Mouse (Mus musculus) telencephalon, adult 2 months (tissue): ENCODE measurements around the gene Ncam1.
A peak's percentile ranks its signal among the peaks of the same experiment; 100 is the strongest.

ENCODE experiments used
- DNase-seq: peaks from one replicate; pipeline ENCODE4 v3.0.0-alpha.2; 2011; ENCODE audit warnings: low read depth, low spot score

Gene Ncam1

DNA sequence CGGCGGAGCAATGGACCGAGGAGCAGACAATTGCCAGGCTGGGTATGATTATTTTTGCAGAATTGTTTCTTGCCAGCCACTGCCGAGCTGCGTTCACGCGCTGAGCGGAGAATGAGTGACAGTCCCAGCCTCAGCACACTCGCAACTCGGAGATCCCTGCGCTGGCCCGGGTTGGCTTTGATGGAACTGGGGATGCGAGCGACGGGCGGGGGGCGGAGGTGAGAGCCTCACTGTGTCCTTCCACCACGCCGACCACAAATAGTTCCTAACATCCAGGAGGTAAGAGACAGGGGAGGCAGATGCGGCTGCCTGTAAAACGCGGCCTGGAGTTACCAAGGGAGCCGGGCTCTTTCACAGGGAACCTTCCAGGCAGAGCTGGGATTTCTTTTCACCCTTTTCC, at the start of gene Ncam1:
TSS of gene Ncam1 (minus strand) at position 120 of the 400 bp plus-strand sequence.
- peak; percentile 98 for DNase-seq

DNA sequence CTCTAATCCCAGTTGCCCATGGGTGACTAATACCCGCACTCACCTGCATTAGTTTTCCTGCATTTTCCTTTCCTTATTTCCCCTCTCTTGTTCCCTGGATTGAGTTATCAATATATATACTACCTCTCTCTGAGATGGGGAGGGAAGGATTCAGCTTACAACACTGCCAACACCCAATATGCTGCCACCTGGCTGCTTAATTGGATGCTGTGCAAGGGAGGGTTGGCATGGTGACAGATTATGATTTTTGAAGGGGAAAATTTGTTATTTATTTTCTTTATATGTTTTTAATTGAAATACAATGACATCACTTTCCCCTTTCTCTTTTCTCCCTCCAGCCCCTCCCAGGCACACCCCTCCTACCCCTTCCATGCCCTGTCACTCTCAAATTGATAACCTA, 35.3 kb upstream of the Ncam1 start:
- DNase-seq: no peak

DNA sequence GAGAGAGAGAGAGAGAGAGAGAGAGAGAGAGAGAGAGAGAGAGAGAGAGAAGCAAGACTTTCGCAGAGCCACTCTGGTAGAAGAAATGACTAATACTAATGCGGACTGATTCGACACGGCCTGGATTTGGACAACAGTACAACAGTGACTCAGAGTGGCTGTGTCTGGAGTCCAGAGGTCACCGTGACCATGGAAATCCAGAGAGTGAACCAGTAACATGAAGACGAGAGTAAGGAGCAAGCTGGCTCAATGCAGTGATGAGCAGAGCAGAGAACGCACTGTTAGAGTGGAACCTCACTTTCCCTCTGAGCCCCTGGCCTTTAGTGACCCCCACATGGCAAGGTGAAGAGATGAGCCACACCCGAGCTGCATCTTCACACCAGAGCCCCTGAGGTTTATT, 28.9 kb upstream of the Ncam1 start:
- no peak for DNase-seq

DNA sequence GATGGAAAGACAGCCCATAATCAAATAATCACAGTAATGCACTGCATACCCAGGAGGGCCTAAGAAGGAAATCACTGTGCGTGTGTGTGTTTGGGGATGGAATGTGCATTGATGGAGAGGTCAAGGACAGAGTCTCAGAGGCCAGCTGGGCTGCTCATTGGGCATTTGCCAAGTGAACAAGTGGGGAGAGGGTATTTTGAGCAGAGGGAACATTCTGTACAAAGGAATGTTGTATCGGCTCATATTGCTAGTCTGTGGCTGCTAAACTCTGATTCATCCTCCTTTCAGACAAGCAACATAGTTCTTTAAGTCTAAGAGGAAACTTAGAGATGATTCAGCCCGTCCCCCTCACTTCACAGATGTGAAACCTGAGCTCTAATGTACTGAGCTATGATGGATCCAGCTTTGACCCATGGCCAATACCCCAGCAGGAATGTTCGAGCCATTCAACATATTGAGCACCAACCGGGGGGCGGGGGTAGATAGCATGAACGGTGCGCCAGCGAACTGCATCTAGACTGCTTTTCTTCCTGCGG, 17.5 kb upstream of the Ncam1 start:
- DNase-seq: no peak

DNA sequence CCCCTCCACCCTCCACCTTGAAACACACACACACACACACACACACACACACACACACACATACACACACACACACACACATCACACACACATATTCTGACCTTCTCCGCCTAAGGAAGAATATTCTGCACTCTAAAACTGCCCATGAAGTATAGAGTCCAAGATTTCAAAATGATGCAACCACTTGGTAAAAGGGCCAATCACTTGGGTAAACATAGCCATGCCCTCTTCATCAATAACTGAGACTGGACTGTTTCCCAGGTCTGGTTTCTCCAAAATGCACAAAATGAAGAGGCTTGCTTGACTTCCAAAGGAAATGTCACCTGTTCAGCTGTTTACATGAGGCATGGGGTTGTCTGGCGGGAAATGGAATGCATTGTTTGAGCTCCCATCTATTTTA, 15.7 kb upstream of the Ncam1 start:
- DNase-seq: no peak

DNA sequence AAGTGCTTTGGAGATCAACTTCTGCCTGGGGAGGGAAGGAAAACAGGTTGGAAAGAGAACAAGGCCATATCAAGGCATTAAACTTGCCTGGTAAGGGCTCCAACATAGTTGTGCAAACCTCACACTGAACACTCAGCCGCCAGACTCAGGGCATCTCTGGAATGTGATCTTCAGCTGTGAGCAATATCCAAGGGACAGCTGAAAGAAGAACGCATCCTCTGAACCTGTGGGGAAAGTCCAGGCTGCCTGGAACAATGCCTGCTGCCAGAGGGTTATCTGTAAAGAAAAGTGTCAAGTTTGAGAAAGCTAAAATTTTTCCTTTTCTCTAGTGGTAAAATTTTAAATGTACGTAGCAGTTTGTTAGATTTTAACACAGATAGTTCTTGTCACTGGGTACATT, 4.5 kb upstream of the Ncam1 start:
- no peak for DNase-seq

DNA sequence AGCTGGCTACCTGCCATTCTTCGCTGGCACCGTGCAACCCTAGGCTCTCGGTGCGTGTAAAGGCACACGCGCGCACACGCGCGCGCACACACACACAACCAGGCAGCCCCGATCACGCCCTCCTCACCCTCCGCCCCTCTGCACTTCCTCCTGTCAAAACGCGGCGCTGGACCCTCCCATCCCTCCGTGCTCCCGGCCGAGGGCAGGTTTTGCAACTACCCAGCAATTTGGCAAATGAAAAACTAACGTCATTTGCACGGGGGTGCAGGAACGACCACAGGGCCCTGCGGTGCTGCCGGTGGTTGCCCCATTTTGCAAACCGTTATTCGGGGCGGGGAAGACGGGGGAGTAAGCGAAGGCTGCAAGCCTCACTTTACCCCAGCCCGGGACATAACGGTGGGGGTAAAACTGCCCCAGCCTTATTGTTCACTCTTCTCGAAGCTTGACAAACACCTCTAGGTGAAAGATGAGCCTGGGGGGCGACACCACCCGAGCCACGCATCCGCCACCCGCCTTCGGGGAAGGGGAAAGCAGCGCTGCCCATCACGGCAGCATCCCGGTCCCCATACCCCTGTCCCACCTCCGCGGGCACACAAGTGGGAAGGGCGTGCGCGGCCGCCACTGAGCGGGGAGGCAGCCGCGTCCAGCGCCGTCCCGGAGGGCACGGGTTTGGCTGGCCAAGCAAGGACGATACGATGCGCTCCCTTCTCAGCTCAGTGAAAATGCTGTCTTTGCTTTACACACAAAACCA, 729 bp downstream of the Ncam1 start:
- peak; percentile 60 for DNase-seq

DNA sequence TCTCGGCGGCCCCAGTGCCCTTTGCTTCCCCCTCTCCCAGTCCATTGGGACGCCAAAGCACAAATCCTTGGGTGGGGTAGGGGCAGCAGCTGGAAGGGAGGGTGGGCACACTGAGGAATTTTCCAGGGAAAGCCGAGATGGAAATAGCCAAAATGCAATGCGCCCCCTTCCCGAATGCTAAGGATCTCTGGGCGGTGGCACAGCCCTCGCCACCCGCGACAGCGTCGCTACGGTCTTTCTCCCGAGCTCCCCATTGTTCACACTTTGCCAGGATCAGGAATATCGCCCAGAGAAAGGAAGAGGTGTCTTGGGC, 1.3 kb downstream of the Ncam1 start:
- no peak for DNase-seq

DNA sequence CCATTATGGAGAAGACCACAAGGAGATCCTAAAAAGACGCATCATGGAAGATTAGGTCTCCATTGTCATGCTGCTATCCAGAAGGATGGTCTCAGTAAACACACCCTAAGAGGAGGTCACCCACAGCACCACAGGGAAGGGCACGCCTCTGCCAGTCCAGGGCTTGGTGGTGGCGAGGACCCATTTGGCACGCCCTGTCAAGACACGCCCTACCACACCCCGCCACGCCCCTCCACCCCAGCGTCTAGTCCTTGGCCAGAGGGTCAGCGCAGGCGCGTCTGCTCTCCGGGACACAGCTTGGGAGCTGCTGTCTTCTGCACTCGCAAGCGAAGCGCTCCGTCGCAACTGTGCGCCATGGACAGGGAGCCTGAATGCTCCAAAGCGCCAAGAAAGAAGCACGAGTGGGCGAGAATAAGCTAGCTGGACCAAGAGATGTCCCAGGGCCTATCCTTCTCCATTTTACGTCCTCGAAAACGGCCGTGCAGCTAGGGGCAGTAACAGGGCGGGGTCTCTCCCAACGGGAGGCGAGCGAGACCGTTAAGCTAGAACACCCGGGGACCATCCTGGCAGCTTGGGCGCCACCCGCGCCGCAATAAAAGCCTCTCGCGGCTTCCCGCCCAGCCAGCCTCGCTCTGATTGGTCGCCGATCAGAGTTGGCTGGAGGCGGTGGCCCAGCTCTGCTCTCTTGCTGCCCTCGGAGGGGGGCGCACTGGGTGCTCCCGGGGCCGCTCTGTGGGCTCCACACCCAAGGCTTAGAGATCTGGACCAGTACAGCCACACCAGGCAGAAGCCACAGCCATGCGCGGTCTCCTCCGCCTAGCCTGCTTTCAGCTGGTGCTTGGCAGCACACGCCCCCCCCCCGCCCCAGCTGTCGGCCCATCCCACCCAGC, 1.9 kb downstream of the Ncam1 start:
- DNase-seq: peak; percentile 71

DNA sequence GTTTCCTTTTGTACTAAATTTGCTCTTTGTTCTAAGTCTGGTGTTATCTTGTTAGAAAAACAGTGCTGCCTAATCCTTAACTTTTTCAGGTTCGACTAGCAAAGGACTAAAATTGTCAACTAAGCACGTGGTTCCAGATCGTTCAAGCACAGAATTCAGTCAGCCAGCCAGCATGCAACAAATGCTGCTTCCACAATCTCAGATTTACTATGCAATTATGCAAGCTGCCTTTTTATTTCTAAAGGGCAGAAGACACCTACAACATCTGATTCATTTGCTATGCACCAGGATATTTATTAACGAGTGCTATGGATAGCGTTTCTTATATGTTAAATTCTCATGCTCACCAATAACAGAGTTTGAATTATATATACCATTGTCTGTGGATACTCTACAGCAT, 2.8 kb downstream of the Ncam1 start:
- no peak for DNase-seq

DNA sequence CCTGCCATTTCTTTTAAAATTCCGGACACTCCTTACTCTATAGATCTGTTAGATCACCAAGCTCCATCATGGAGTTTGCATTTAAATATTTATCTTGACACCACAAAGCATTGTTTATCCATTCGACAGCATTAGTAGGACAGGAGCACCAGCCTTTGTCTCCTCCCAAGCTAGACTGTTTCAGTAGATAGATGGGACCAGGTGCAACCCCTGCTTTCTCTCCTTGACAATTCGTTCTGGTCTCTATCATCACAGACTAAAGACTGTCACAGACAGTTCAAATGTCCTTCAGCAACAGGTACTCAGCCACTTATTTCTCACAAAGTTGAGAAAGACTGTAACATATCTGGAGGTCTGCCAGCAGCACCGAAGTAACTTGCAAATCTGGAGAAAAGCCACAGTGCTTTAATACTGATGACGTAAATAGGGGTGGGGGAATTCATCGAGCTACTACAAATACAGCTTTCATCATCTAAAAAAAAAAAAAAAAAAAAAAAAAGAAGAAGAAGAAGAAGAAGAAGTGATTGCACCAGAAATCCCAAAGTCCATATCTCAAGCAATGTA, 4.7 kb downstream of the Ncam1 start:
- no peak for DNase-seq

DNA sequence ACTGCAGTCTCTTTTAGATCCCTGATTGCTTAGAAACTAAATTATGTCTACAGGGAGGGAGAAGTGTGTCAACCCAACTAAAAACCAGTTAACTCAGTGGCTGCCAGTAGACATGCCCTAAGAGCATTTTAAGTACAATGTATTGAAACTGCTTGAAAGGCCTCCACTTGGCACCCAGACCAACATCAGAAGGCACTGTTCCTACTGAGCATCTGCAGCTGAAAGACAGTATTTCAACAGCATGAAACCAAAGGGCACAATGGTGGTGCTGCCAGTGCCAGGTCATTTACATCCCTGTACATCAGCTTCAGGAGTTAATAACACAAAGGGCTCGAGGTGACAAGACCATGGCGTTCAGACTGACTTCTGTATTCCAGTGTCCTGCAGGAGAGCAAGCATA, 5.5 kb downstream of the Ncam1 start:
- DNase-seq: no peak

DNA sequence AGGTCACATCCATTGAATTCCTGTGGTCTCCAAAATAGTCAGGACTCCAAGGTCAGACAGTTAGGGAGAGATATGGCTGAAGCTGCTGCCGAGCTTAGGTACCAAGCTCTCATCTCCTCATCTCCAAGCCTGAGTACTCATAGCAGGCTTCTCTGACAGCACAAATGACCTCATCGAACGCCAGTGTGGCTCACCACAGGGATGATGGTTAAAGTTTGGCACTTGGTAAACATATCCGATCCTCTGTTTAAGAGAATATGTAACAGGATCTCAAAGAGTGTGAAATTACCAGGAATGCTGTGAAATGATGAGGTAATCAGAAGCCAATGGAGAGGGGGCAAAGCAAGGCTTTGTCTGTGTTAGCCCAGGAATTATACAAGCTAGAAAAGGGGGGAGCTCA, 6.1 kb downstream of the Ncam1 start:
- no peak for DNase-seq

DNA sequence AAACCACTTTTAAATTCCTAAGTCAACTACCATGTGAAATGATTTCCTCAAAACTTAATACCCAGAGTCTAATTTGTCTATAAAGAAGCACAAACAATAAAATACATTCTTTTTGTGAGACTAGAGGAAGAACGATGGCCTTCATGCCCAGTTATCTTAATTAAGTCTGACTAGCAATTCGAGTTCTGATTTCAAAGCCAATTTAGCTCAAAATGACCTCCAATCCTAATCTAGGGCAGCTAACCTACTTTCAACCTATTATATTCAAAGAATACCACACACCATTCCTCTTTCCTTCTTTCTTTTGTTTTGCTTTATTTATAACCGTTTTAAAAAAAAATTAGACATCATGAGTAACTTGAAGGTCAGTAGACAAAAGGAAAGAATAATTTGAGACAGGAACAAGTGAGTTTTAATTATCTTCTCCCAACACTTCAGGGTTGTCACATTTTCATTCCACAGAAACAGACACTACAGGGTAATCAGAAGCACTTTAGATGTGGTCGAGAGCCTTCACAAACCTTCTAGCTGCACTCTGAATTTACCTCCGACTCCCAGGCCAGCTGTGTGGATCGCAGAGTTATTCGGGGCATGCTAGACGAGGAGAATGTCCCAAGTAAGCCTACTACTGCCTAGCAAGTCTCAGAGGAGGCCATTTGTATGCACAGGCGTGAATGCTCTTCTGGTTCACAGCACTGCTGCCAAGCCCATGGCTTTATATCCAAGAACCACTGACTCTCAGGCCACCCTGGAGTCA, 17.5 kb downstream of the Ncam1 start:
- DNase-seq: no peak

DNA sequence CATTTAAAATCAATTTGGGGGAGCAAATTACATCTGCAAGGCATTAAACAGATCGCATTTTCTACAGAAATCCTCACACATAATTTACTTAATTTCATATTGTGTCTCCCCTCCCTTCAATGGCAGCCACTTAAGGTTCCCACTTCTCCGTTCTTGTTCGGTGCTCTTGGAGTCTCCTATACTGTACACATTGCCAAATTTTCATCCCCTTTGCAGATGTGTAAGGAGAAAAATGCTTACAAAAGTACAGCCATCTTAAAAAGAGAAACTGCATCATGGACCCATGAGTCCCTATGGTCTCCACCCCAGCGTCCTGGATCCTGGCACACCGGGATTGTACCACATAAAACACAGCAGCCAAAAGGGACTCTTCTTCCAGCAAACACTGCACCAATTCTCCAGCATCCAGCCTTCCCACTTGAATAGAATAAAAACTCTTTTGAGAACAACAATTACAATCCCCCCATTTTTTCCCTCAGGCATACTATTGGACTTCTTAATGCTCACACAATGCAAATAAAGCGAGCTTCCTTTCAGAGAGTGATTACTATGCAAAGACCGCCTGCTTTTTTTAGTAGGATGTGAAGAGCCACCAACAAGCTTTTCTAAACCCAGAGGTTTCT, 21.6 kb downstream of the Ncam1 start:
- DNase-seq: peak; percentile 33

DNA sequence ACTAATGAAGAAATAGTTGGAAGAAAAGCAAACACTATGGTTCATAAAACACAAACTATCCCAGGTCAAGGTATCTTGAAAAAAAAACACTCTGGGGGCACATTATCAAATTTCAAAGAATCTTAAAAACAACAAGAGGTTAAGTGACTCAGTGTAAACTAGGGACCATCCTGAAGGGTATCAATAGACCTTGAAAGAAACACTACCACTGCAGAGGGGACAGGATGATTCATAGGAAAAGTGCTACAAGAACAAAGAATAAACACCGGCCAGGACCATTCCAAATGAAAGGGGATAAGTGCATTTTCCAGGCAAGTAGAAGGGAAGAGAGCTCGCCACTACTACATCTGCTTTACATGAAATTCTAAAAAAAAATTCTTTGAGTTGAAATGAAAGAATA, 32.1 kb downstream of the Ncam1 start:
- no peak for DNase-seq

DNA sequence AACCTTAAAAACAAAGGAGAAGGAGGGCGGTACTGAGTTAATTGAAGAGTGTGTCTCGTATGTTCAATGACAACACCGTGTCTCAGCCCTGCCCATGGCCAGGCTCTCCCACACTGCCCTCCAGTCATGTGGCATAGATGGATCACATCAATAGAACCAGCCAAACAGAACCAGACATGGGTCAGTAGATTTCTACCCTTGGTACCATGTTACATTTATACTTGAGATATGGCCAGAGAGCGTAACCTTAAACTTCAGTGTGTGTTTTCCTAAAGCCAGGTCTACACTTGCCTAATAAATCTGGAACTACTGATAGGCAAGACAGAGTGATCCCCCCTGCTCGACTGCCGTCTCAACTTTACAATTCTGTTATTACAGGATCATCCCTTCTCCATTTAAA, 38.2 kb downstream of the Ncam1 start:
- no peak for DNase-seq

DNA sequence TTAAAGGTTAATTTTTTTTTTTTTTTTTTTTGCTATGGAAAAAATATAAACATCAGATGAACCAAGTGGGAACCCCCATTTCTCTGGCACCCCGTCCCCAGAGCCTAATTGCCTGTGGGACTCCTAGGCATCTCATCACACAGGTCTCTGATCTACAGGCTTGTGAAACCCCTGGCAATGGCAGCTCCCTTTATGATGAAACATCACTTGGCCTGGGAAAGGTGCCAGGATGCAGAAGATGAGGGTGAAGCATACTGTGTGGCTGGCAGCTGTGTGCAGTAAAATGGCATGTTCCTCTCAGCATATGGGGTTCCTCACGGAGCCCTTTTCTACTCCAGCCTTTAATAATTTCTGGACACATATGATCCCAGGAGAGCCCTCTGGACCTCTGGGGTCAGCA, 40.3 kb downstream of the Ncam1 start:
- no peak for DNase-seq

DNA sequence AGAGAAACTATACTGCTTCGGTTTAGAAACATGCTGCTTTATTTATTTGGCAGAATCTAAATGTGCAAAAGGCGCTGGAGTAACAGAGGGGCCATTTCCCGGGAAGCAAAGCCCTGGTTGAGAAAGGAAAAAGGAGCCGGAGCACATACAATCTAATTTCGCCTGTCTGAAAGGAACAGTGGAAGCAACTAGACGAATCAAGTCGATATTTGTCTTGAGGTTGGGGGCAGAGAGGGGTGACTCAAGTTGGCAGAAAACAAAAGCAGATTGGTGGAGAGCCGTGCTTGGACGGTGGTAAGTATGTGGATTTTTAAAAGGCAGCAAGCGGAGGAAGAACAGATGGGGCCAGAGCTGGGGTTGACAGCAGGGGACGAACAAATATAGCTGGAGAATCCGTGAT, 40.7 kb downstream of the Ncam1 start:
- peak; percentile 46 for DNase-seq

DNA sequence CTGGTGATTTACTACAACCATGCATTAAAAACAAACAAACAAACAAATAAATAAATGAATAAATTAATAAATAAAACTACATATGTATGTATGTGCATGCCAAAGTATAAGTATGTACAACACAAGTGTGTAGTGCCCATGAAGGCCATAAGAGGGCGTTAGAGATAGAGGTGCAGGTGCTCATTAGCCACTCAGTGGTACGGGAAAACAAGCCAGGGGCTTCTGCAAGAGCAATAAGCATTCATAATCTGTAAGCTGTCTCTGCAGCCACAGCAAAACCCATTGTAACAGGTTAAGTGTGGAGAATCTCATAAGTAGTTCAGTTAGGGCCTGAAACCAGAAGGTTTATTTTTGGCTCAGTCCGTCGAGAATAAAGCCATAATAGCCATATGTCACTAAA, 41.1 kb downstream of the Ncam1 start:
- no peak for DNase-seq

DNA sequence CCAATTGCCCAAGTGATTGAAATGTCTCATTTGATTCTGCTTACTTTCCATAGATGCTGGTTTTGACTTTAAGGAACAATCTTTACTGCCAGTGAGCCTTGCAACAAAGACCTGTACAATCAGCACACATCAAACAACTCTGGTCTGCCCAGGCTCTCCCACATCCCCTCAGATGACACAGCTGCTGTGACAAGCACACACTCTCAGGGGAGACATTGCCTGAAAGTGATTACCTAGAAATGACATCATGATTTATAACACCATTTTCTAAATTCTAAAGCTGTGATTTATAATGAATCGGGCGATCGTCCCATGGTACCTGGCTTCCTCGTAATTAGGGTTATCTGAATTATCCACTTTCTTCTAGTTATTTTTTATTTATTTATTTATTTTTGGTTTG, 42.0 kb downstream of the Ncam1 start:
- DNase-seq: no peak
